Mouse (Mus musculus) monocyte, adult 2 months (primary cell): ENCODE measurements around the gene Cyb5r3.
A peak's percentile ranks its signal among the peaks of the same experiment; 100 is the strongest.

Experiments
- DNase-seq, 2 experiments: peaks; one replicate each; pipeline ENCODE4 v3.0.0; 2022; ENCODE audit warnings: low spot score in 2 of 2, low read depth in 1 of 2

Gene Cyb5r3

GRCm38 (mm10) chr15:83172492-83173429 lies at the start of gene Cyb5r3:
Cyb5r3 (minus strand) TSS chr15:83172592.
- DNase-seq: no peak

GRCm38 (mm10) chr15:83221721-83222120 lies 49.3 kb upstream of the Cyb5r3 start:
- no peak for DNase-seq

GRCm38 (mm10) chr15:83220368-83221013 lies 48.1 kb upstream of the Cyb5r3 start:
- no peak for DNase-seq

- DNase-seq: no peak
Observed at GRCm38 (mm10) chr15:83215322-83216216, 43.2 kb upstream of the Cyb5r3 start.

- peak in 1 of 2 experiments; percentile 13 for DNase-seq
Observed at GRCm38 (mm10) chr15:83210229-83210628, 37.8 kb upstream of the Cyb5r3 start.

GRCm38 (mm10) chr15:83209719-83210118 lies 37.3 kb upstream of the Cyb5r3 start:
- no peak for DNase-seq

- DNase-seq: no peak
Observed at GRCm38 (mm10) chr15:83209092-83209695, 36.8 kb upstream of the Cyb5r3 start.

GRCm38 (mm10) chr15:83204731-83205451 lies 32.5 kb upstream of the Cyb5r3 start:
- peak in 1 of 2 experiments; percentile 38 for DNase-seq

- no peak for DNase-seq
Observed at GRCm38 (mm10) chr15:83202412-83202811, 30.0 kb upstream of the Cyb5r3 start.

- no peak for DNase-seq
Observed at GRCm38 (mm10) chr15:83193413-83193812, 21.0 kb upstream of the Cyb5r3 start.

GRCm38 (mm10) chr15:83182351-83182750 lies 10.0 kb upstream of the Cyb5r3 start:
- no peak for DNase-seq

GRCm38 (mm10) chr15:83181800-83182330 lies 9.5 kb upstream of the Cyb5r3 start:
- no peak for DNase-seq

- DNase-seq: no peak
Observed at GRCm38 (mm10) chr15:83180004-83180403, 7.6 kb upstream of the Cyb5r3 start.

- no peak for DNase-seq
Observed at GRCm38 (mm10) chr15:83176653-83177052, 4.3 kb upstream of the Cyb5r3 start.

GRCm38 (mm10) chr15:83173914-83174884 lies 1.8 kb upstream of the Cyb5r3 start:
- DNase-seq: peak in 1 of 2 experiments; percentile 50

- peak; percentile 91 to 95 for DNase-seq
Observed at GRCm38 (mm10) chr15:83171712-83172481, 495 bp downstream of the Cyb5r3 start.

- no peak for DNase-seq
Observed at GRCm38 (mm10) chr15:83170956-83171659, 1.3 kb downstream of the Cyb5r3 start.
